Mouse (Mus musculus) kidney, embryonic 16.5 days (tissue): ENCODE measurements around the gene Mfsd12. TPM values are rescaled to one million over a fixed set of nuclear protein-coding genes. Genes with fewer than 3 reads are reported as not detected.
A peak's percentile ranks its signal among the peaks of the same experiment; 100 is the strongest.

Experiments
- ATAC-seq: fragments of 200-750 bp; cut with Nextera tagmentation; 2 replicates; pipeline ENCODE4 v1.8.0; 2017; ENCODE audit warnings: moderate TSS enrichment; ENCODE audit not compliant: low FRiP score, low TSS enrichment
- H3K27ac ChIP-seq: fragments of 300-500 bp; sonication (generic); 2 replicates; pipeline ENCODE4 v1.5.1; 2014; ENCODE audit warnings: low read length
- H3K27me3 ChIP-seq: fragments of 300-500 bp; sonication (generic); 2 replicates; pipeline ENCODE4 v1.6.1; 2014; ENCODE audit warnings: low read length, control low read depth, mixed read lengths; ENCODE audit not compliant: insufficient read depth
- H3K36me3 ChIP-seq: fragments of 300-500 bp; sonication (generic); 2 replicates; pipeline ENCODE4 v1.6.1; 2014; ENCODE audit warnings: low read length, control low read depth, mixed read lengths; ENCODE audit not compliant: insufficient read depth
- H3K4me1 ChIP-seq: fragments of 300-500 bp; sonication (generic); 2 replicates; pipeline ENCODE4 v1.6.1; 2014; ENCODE audit warnings: low read length, control low read depth, mixed read lengths; ENCODE audit not compliant: insufficient read depth
- H3K4me2 ChIP-seq: fragments of 300-500 bp; sonication (generic); replicated peaks from 2 replicates; pipeline ENCODE4 v1.6.1; 2014; ENCODE audit warnings: low read depth, low read length
- H3K4me3 ChIP-seq: fragments of 300-500 bp; sonication (generic); 2 replicates; pipeline ENCODE4 v1.5.1; 2014; ENCODE audit warnings: mild to moderate bottlenecking, low read length
- H3K9ac ChIP-seq: fragments of 300-500 bp; sonication (generic); replicated peaks from 2 replicates; pipeline ENCODE4 v1.6.1; 2014; ENCODE audit warnings: low read length
- H3K9me3 ChIP-seq: fragments of 300-500 bp; sonication (generic); 2 replicates; pipeline ENCODE4 v1.6.1; 2016; ENCODE audit warnings: low read length, control low read depth
- WGBS: fragments of 180-500 bp; shearing (Covaris S2); extraction: QIAGEN DNeasy Blood & Tissue Kit; methylation state at CpG from one replicate; pipeline ENCODE4 v1.1.7; 2014; 5-methylcytosine and 5-hydroxymethylcytosine counted together
- polyA plus RNA-seq: library from polyadenylated mRNA; unstranded; fragments of >200 nt; fragmentation: Nextera tagmentation; extraction: Ambion mirVana; gene quantifications from 2 replicates; pipeline ENCODE4 v1.2.1, GENCODE M21; 2015

Gene Mfsd12
- polyA plus RNA-seq, 1 experiment from 2014 or later = 12.5 TPM

- peak within 1 kb of the TSS; percentile 90 for H3K9ac ChIP-seq
- peaks cover 23% of the 10 kb centered on the region for H3K4me1 ChIP-seq
- under 1% methylated on average over 45 of the region's 59 CpGs for WGBS
- peak within 1 kb of the TSS; percentile 90 for H3K4me2 ChIP-seq
- H3K9me3 ChIP-seq = no peaks in the 10 kb centered on the region
- H3K27ac ChIP-seq = peak within 1 kb of the TSS; percentile 78
- H3K4me3 ChIP-seq = peak within 1 kb of the TSS; percentile 86
- no peaks in the 10 kb centered on the region for H3K27me3 ChIP-seq
- peaks cover 22% of the 10 kb centered on the region for H3K36me3 ChIP-seq
- peak; percentile 66 for ATAC-seq
Measured at GRCm38 (mm10) chr10:81377793-81378552, 20.7 kb downstream of the Mfsd12 start, which contains the start of gene Fzr1. Gene Fzr1 (minus strand): TSS chr10:81378516.

GRCm38 (mm10) chr10:81378553-81379182, 21.4 kb downstream of the Mfsd12 start:
- Histone ChIP-seq H3K36me3 (peaks cover 16% of the 10 kb centered on the region), H3K27me3 (no peaks in the 10 kb centered on the region), H3K4me1 (peaks cover 23% of the 10 kb centered on the region), H3K9me3 (no peaks in the 10 kb centered on the region), H3K4me3 (peak overlapping the region; percentile 86), H3K4me2 (peak overlapping the region; percentile 90), H3K27ac (peak overlapping the region; percentile 78), H3K9ac (peak overlapping the region; percentile 90)
- whole genome bisulfite sequencing = under 1% methylated on average over 43 of the region's 46 CpGs
- ATAC-seq = peak; percentile 96

- Histone ChIP-seq H3K9me3 (no peaks in the 10 kb centered on the region), H3K9ac (peak overlapping the region; percentile 79), H3K4me2 (peak overlapping the region; percentile 66), H3K4me1 (peaks cover 23% of the 10 kb centered on the region), H3K4me3 (peak overlapping the region; percentile 86), H3K27ac (peak overlapping the region; percentile 78), H3K36me3 (peaks cover 13% of the 10 kb centered on the region), H3K27me3 (no peaks in the 10 kb centered on the region)
- no peak; the same call in 1 of the 2 replicates for ATAC-seq
- 51% methylated on average over 3 of the region's 3 CpGs for whole genome bisulfite sequencing
Measured at GRCm38 (mm10) chr10:81379183-81379553, 21.9 kb downstream of the Mfsd12 start.

DNA sequence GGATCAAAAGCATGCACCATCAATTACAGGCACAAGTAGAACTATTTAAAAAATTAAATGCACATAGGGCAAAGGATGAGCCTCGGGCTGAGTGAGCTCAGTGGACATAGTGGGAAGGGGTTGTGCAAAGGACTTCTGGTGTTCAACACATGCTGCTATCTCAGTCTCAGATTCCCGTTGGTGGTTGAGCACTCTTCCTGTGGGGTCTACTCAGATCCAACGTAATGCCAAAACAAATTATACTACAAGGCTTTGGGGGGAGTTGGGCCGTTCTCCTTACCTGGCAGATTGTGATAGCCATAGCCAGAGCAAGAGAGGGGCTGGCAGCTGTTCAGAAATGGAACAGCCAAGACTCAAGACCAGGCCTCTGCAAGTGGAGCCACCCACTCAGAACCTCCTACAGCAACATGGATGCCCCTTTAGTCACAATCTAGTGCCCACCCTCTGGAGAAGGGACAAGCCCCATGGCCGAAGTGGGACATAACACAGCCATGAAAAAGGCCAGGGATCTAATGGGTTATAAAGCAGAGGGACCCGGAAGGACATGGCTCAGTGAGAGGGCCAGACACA, 22.6 kb downstream of the Mfsd12 start:
- WGBS = 89% methylated on average over 6 of the region's 6 CpGs
- Histone ChIP-seq H3K4me3 (no peak overlapping the region), H3K36me3 (peaks cover 9% of the 10 kb centered on the region), H3K4me1 (peaks cover 23% of the 10 kb centered on the region), H3K27ac (no peak overlapping the region), H3K27me3 (no peaks in the 10 kb centered on the region), H3K4me2 (no peak overlapping the region), H3K9me3 (no peaks in the 10 kb centered on the region), H3K9ac (no peak overlapping the region)
- no peak for ATAC-seq

GRCm38 (mm10) chr10:81382039-81382438, 24.7 kb downstream of the Mfsd12 start:
- ATAC-seq = no peak
- no peak overlapping the region for H3K4me3 ChIP-seq

GRCm38 (mm10) chr10:81383802-81384604, 26.7 kb downstream of the Mfsd12 start, which contains the start of the genes Dohh and Gm48551:
Gene Dohh (plus strand): TSS chr10:81384428.
Gene Gm48551 (plus strand): TSS chr10:81384466.
- 4% methylated on average over 51 of the region's 54 CpGs for WGBS
- H3K4me2 ChIP-seq = peak within 1 kb of the TSS; percentile 94
- H3K4me1 ChIP-seq = peaks cover 14% of the 10 kb centered on the region
- no peaks in the 10 kb centered on the region for H3K9me3 ChIP-seq
- peak within 1 kb of the TSS; percentile 85 for H3K27ac ChIP-seq
- peaks cover 26% of the 10 kb centered on the region for H3K36me3 ChIP-seq
- H3K9ac ChIP-seq = peak within 1 kb of the TSS; percentile 89
- peak within 1 kb of the TSS; percentile 94 for H3K4me3 ChIP-seq
- no peaks in the 10 kb centered on the region for H3K27me3 ChIP-seq
- ATAC-seq = peak; percentile 93

More at GRCm38 (mm10) chr10:81382039-81382438, 24.7 kb downstream of the Mfsd12 start:
- Histone ChIP-seq H3K9ac (no peak overlapping the region), H3K27me3 (no peaks in the 10 kb centered on the region), H3K36me3 (peaks cover 9% of the 10 kb centered on the region), H3K4me2 (no peak overlapping the region), H3K27ac (peak overlapping the region; percentile 48), H3K4me1 (peaks cover 22% of the 10 kb centered on the region), H3K9me3 (no peaks in the 10 kb centered on the region)
- WGBS = 66% methylated on average over 5 of the region's 5 CpGs

DNA sequence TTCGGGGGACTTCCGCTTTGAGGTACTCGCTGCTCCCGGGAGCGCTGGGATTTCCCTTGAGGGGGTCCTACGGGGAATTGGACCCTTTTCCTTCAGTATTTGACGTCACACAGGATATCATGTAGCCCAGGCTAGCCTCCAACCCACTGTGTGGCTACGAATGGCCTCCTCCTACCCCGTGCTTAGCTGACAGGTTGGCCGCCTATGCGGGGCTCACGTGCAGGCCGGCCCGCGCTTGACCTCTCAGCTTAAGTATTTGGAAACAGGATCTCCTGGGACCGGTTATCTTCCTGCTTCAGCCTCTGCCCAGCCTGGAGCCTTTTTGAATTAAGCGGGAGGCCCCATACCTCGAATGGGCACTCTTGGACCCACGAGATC, 27.3 kb downstream of the Mfsd12 start:
- Histone ChIP-seq H3K9ac (peak overlapping the region; percentile 89), H3K4me1 (peaks cover 16% of the 10 kb centered on the region), H3K9me3 (no peaks in the 10 kb centered on the region), H3K27ac (peak overlapping the region; percentile 85), H3K27me3 (no peaks in the 10 kb centered on the region), H3K4me3 (peak overlapping the region; percentile 94), H3K36me3 (peaks cover 26% of the 10 kb centered on the region), H3K4me2 (peak overlapping the region; percentile 94)
- WGBS = 0% methylated on average over 19 of the region's 19 CpGs
- peak; percentile 23 for ATAC-seq

DNA sequence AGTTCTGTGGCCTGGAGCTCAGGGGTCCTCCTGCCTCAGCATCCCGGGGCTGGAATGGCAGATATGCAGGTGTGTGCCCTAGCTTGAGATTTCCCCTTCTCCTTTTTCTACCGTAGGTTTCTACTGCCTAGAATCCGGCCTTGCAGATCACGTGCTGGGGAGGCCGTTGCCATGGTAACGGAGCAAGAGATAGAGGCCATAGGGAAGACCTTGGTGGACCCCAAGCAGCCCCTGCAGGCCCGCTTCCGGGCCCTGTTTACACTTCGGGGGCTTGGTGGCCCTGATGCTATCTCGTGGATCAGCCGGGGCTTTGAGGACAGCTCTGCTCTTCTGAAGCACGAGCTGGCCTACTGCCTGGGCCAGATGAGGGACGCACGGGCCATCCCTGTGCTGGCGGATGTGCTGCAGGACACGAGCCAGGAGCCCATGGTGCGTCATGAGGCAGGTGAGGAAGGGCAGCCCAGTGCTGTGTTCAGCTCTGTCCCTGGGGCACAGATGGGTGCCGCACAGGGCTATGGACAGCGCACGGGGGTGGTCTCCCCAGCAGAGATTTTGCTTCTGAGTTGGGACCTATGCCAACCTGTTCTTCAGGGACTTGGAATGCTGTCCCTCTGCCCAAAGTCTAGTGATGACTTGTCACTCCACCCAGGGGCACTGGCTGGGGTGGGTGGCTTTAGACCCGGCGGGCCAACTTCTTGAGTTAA, 28.5 kb downstream of the Mfsd12 start:
- peaks cover 22% of the 10 kb centered on the region for H3K4me1 ChIP-seq
- H3K36me3 ChIP-seq = peaks cover 29% of the 10 kb centered on the region
- ATAC-seq = no peak
- 0 out of 2 replicates have a peak overlapping the region, but pooled peaks have one; percentile 12 for H3K27ac ChIP-seq
- H3K27me3 ChIP-seq = no peaks in the 10 kb centered on the region
- peak overlapping the region; percentile 94 for H3K4me2 ChIP-seq
- peak overlapping the region; percentile 89 for H3K9ac ChIP-seq
- H3K9me3 ChIP-seq = no peaks in the 10 kb centered on the region
- WGBS = 80% methylated on average over 22 of the region's 22 CpGs
- peak overlapping the region; percentile 94 for H3K4me3 ChIP-seq

DNA sequence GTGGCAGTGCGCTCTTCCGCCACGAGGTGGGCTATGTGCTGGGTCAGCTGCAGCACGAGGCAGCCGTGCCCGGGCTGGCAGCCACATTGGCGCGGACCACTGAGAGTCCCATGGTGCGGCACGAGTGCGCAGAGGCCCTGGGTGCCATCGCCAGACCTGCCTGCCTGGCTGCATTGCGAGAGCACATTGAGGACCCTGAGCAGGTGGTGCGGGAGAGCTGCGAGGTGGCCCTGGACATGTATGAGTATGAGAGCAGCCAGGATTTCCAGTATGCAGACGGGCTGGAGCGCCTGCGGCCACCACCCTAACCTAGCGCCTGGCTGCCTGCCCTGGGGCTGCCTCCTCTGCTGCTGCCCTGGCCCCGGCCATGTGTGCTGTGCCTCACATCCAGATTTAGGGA, 30.4 kb downstream of the Mfsd12 start:
- Histone ChIP-seq H3K4me1 (peaks cover 27% of the 10 kb centered on the region), H3K4me3 (no peak overlapping the region), H3K9ac (no peak overlapping the region), H3K36me3 (peaks cover 29% of the 10 kb centered on the region), H3K9me3 (no peaks in the 10 kb centered on the region), H3K4me2 (no peak overlapping the region), H3K27me3 (no peaks in the 10 kb centered on the region), H3K27ac (no peak overlapping the region)
- ATAC-seq = no peak
- 94% methylated on average over 20 of the region's 20 CpGs for WGBS
